Mouse (Mus musculus) liver, embryonic 12.5 days (tissue): Measurements from ENCODE around the gene Map1lc3a. TPM values are rescaled to one million over a fixed set of nuclear protein-coding genes. Genes with fewer than 3 reads are reported as not detected.

Source experiments
- polyA plus RNA-seq: library from polyadenylated mRNA; unstranded; fragments of >200 nt; fragmentation: Nextera tagmentation; extraction: Ambion mirVana; gene quantifications from 2 replicates; pipeline ENCODE4 v1.2.1, GENCODE M21; 2016

The Map1lc3a gene
- polyA plus RNA-seq, 1 experiment from 2014 or later, result 27.4 TPM

Other genes with a start within 250 kb of the Map1lc3a start
- gene Ahcy, start 201.8 kb upstream of the Map1lc3a start, polyA plus RNA-seq, result 65.4 and 67.1 TPM in 2 replicates
- gene Itch, start 142.8 kb upstream of the Map1lc3a start, polyA plus RNA-seq, result 25.3 and 25.9 TPM in 2 replicates
- 152 and 160 TPM in 2 replicates for gene Dynlrb1, start 39.8 kb upstream of the Map1lc3a start, polyA plus RNA-seq
- 29.0 and 29.5 TPM in 2 replicates for gene Pigu, start 81.1 kb downstream of the Map1lc3a start, polyA plus RNA-seq
- 2.5 and 3.6 TPM in 2 replicates for gene Trp53inp2, start 104.8 kb downstream of the Map1lc3a start, polyA plus RNA-seq
- gene Ncoa6, start 197.6 kb downstream of the Map1lc3a start, polyA plus RNA-seq, result 9.2 and 10.4 TPM in 2 replicates
- gene Acss2, start 241.7 kb downstream of the Map1lc3a start, polyA plus RNA-seq, result 25.1 and 27.1 TPM in 2 replicates
- 0.54 and 0.86 TPM in 2 replicates for gene Ggt7, start 241.9 kb downstream of the Map1lc3a start, polyA plus RNA-seq